Mouse (Mus musculus) neural tube, embryonic 15.5 days (tissue): ENCODE results near the gene Map2. TPM values are rescaled to one million over a fixed set of nuclear protein-coding genes. Genes with fewer than 3 reads are reported as not detected.

Experiments
- ATAC-seq: fragments of 200-750 bp; cut with Nextera tagmentation; 2 replicates; pipeline ENCODE4 v1.8.0; 2017; ENCODE audit warnings: mild to moderate bottlenecking, moderate TSS enrichment, moderate library complexity; ENCODE audit not compliant: low FRiP score
- H3K27ac ChIP-seq: fragments of 300-500 bp; sonication (generic); replicated peaks from 2 replicates; pipeline ENCODE4 v1.5.1; 2015; ENCODE audit warnings: mild to moderate bottlenecking, inconsistent platforms
- H3K27me3 ChIP-seq: fragments of 300-500 bp; sonication (generic); replicated peaks from 2 replicates; pipeline ENCODE4 v1.6.1; 2015; ENCODE audit warnings: inconsistent platforms
- H3K36me3 ChIP-seq: fragments of 300-500 bp; sonication (generic); 2 replicates; pipeline ENCODE4 v1.6.1; 2015; ENCODE audit warnings: inconsistent platforms
- H3K4me1 ChIP-seq: fragments of 300-500 bp; sonication (generic); 2 replicates; pipeline ENCODE4 v1.6.1; 2015; ENCODE audit warnings: inconsistent platforms
- H3K4me2 ChIP-seq: fragments of 300-500 bp; sonication (generic); 2 replicates; pipeline ENCODE4 v1.6.1; 2015; ENCODE audit warnings: inconsistent platforms, mild to moderate bottlenecking, moderate library complexity
- H3K4me3 ChIP-seq: fragments of 300-500 bp; sonication (generic); replicated peaks from 2 replicates; pipeline ENCODE4 v1.5.1; 2015; ENCODE audit warnings: mild to moderate bottlenecking, inconsistent platforms
- H3K9ac ChIP-seq: fragments of 300-500 bp; sonication (generic); replicated peaks from 2 replicates; pipeline ENCODE4 v1.6.1; 2015; ENCODE audit warnings: mild to moderate bottlenecking, inconsistent platforms
- H3K9me3 ChIP-seq: fragments of 300-500 bp; sonication (generic); replicated peaks from 2 replicates; pipeline ENCODE4 v1.6.1; 2016; ENCODE audit warnings: inconsistent platforms
- WGBS: fragments of 180-500 bp; shearing (Covaris S2); methylation state at CpG from one replicate; pipeline ENCODE4 v1.1.7; 2015; ENCODE audit warnings: mixed read lengths; 5-methylcytosine and 5-hydroxymethylcytosine counted together
- polyA plus RNA-seq: library from polyadenylated mRNA; unstranded; fragments of >200 nt; fragmentation: Nextera tagmentation; extraction: Ambion mirVana; gene quantifications from 2 replicates; pipeline ENCODE4 v1.2.1, GENCODE M21; 2015

Gene Map2
- polyA plus RNA-seq, 1 experiment from 2014 or later: 359 TPM

- H3K36me3 ChIP-seq: peaks cover 13% of the 10 kb centered on the region
Measured at GRCm38 (mm10) chr1:66363285-66363684, 188.2 kb downstream of the Map2 start.

GRCm38 (mm10) chr1:66364386-66364785, 189.3 kb downstream of the Map2 start:
- ATAC-seq: no peak
- H3K27me3 ChIP-seq: no peaks in the 10 kb centered on the region
- H3K4me1 ChIP-seq: peaks cover 16% of the 10 kb centered on the region
- H3K9ac ChIP-seq: no peak overlapping the region
- H3K9me3 ChIP-seq: no peaks in the 10 kb centered on the region
- no peak overlapping the region for H3K4me2 ChIP-seq
- H3K27ac ChIP-seq: no peak overlapping the region
- no peak overlapping the region for H3K4me3 ChIP-seq
- 95% methylated on average over 2 of the region's 2 CpGs for WGBS
- H3K36me3 ChIP-seq: peaks cover 14% of the 10 kb centered on the region

More at GRCm38 (mm10) chr1:66363285-66363684, 188.2 kb downstream of the Map2 start:
- Histone ChIP-seq H3K4me2 (no peak overlapping the region), H3K9ac (no peak overlapping the region), H3K4me1 (peaks cover 14% of the 10 kb centered on the region), H3K27ac (peak overlapping the region; percentile 64), H3K27me3 (no peaks in the 10 kb centered on the region), H3K4me3 (no peak overlapping the region), H3K9me3 (no peaks in the 10 kb centered on the region)
- peak; percentile 45 for ATAC-seq
- 34% methylated on average over 9 of the region's 9 CpGs for WGBS

GRCm38 (mm10) chr1:66365600-66365999, 190.5 kb downstream of the Map2 start:
- Histone ChIP-seq H3K4me3 (no peak overlapping the region), H3K36me3 (peaks cover 14% of the 10 kb centered on the region), H3K27ac (no peak overlapping the region), H3K9ac (no peak overlapping the region), H3K27me3 (no peaks in the 10 kb centered on the region), H3K9me3 (no peaks in the 10 kb centered on the region), H3K4me1 (peaks cover 15% of the 10 kb centered on the region), H3K4me2 (no peak overlapping the region)
- WGBS: 64% methylated on average over 4 of the region's 4 CpGs
- ATAC-seq: no peak

DNA sequence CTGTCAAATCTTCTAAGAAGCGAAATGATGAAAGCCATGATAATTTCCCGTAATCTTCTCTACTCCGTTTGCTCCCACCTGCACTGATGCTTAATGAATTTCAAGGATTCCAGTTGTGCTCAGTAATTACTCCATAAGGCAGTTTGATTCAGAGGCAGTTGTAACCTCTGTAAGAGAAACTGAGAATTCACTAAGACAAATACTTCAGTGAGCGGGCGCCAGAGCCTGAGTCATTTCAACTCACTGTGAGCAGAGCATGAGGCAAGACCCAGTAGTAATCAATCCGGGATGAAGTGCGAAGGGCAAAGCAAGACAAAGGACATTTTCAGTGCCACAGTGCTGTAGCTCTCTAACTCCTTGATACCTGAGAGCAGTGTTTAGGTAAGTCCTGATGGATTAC, 194.4 kb downstream of the Map2 start:
- no peak for ATAC-seq
- H3K27me3 ChIP-seq: no peaks in the 10 kb centered on the region
- H3K27ac ChIP-seq: no peak overlapping the region
- H3K9me3 ChIP-seq: no peaks in the 10 kb centered on the region
- WGBS: 69% methylated on average over 7 of the region's 7 CpGs
- peaks cover 11% of the 10 kb centered on the region for H3K36me3 ChIP-seq
- no peak overlapping the region for H3K9ac ChIP-seq
- H3K4me2 ChIP-seq: no peak overlapping the region
- H3K4me1 ChIP-seq: peaks cover 7% of the 10 kb centered on the region; the same call in 1 of the 2 replicates
- H3K4me3 ChIP-seq: no peak overlapping the region

GRCm38 (mm10) chr1:66371371-66371770, 196.3 kb downstream of the Map2 start:
- ATAC-seq: no peak
- H3K4me1 ChIP-seq: peaks cover 7% of the 10 kb centered on the region; the same call in 1 of the 2 replicates
- no peaks in the 10 kb centered on the region for H3K27me3 ChIP-seq
- H3K27ac ChIP-seq: no peak overlapping the region
- H3K36me3 ChIP-seq: peaks cover 8% of the 10 kb centered on the region
- no peak overlapping the region for H3K9ac ChIP-seq
- H3K9me3 ChIP-seq: no peaks in the 10 kb centered on the region
- no peak overlapping the region for H3K4me3 ChIP-seq
- 70% methylated on average over 2 of the region's 2 CpGs for WGBS
- no peak overlapping the region for H3K4me2 ChIP-seq

DNA sequence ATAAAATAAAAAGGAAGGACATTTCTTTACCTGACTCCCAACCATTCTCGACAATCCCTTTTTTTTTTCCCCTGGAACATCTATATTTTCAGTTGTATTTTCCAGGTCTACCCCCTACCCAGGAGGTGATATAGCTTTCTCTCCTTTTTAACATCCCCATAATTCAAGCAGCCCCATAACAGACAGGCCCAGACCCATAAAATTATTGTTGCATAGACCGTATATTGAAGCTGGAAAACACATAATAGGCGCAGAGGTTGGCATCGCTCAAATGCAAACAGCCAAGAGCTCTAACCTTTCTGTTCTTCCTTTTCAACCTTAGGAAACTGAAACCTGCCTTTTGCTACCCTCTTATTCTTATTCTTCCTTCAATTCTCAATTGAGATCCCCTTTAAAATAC, 211.2 kb downstream of the Map2 start:
- Histone ChIP-seq H3K9me3 (no peaks in the 10 kb centered on the region), H3K9ac (peak overlapping the region; percentile 49; the same call in 1 of the 2 replicates), H3K27ac (peak overlapping the region; percentile 88), H3K27me3 (no peaks in the 10 kb centered on the region), H3K4me2 (peak overlapping the region; percentile 55), H3K4me3 (peak overlapping the region; percentile 41), H3K4me1 (peaks cover 33% of the 10 kb centered on the region), H3K36me3 (0 out of 2 replicates have a peak, but pooled peaks cover 3% of the 10 kb centered on the region)
- 14% methylated on average over 4 of the region's 4 CpGs for WGBS
- ATAC-seq: peak; percentile 26

DNA sequence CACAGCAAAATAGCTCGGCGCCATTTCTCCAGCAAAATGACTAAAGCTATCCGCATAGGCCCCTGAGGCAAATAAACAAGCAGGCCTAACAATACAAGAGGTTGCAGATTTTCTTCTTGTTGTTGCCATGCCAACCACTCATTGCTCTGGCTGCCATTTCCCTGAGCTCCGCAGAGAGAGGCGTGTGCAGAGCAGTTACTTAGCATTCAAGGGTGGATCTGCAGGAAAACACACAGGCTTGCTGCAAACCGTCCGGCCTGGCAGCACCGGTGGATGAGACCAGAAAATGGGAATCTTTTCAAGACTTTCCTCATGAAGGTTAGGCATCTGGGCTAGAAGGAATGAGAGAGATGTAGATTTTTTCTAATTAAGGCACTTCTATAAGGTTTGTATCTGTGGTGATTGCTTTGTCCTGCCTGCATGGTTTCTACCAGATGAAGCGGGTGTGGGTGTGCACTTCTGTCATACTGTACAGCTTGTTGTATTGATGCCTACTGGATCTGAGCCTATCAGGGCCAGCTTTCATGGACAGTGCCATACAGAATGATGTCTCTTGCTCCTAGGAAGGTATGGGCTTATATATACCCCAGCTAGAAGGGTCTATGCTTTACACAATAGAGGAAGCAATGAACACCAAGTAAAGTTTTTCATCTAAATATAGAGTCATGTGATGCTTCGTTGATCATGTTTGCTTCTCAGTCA, 211.8 kb downstream of the Map2 start:
- Histone ChIP-seq H3K4me1 (peaks cover 33% of the 10 kb centered on the region), H3K27ac (peak overlapping the region; percentile 88), H3K36me3 (0 out of 2 replicates have a peak, but pooled peaks cover 3% of the 10 kb centered on the region), H3K9ac (peak overlapping the region; percentile 49), H3K27me3 (no peaks in the 10 kb centered on the region), H3K4me3 (peak overlapping the region; percentile 41), H3K4me2 (peak overlapping the region; percentile 55), H3K9me3 (no peaks in the 10 kb centered on the region)
- ATAC-seq: peak; percentile 95
- WGBS: 11% methylated on average over 10 of the region's 10 CpGs

DNA sequence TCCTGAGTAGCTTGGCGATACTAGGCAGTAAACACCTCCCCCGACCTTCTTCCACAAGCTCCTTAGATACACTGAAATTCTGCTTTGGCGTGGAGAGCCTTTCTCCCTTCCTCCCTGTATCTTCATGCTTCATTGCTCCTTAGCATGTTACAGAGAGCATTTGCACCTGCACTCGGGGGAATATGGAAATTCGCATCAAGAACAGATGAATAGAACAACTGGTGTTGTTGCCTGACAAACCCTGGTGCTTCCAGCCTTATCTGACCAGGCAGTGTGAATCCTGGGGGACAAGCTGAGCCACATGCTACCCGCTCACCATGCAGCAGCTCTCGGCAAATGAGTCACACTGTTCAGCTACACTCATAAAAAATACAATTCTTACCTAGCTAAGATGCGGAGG, 213.5 kb downstream of the Map2 start:
- Histone ChIP-seq H3K9ac (no peak overlapping the region), H3K36me3 (no peaks in the 10 kb centered on the region), H3K27ac (peak overlapping the region; percentile 79), H3K4me2 (peak overlapping the region; percentile 51), H3K9me3 (no peaks in the 10 kb centered on the region), H3K4me1 (peaks cover 33% of the 10 kb centered on the region), H3K4me3 (peak overlapping the region; percentile 33), H3K27me3 (no peaks in the 10 kb centered on the region)
- no peak for ATAC-seq
- WGBS: 13% methylated on average over 8 of the region's 8 CpGs

- no peak overlapping the region for H3K9ac ChIP-seq
- H3K27ac ChIP-seq: peak overlapping the region; percentile 29
- peak overlapping the region; percentile 5; the same call in 1 of the 2 replicates for H3K4me2 ChIP-seq
- 10% methylated on average over 8 of the region's 8 CpGs for WGBS
- no peak; the same call in 1 of the 2 replicates for ATAC-seq
- no peak overlapping the region for H3K4me3 ChIP-seq
- no peaks in the 10 kb centered on the region for H3K27me3 ChIP-seq
- H3K4me1 ChIP-seq: peaks cover 18% of the 10 kb centered on the region
- peaks cover 7% of the 10 kb centered on the region; the same call in 1 of the 2 replicates for H3K36me3 ChIP-seq
- no peaks in the 10 kb centered on the region for H3K9me3 ChIP-seq
Measured at GRCm38 (mm10) chr1:66394944-66395637, 220.0 kb downstream of the Map2 start.

DNA sequence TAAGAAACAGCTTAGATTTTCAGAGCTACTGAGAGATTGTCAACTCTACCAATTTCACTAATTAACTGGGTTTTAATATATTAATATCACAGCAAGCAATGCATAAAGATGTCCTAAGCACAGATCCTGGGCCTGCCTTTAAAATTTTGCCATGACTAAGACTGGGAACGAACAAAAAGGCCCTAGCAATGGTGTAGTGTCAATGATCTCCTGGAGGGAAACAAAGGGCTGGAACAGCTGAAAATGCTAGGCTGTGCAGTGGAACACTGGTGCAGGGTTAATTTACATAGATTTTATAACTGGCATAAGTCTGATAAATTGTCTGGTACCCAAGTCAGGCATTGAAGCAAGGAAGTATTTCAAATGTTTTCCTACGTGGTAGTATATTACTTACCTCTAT, 220.8 kb downstream of the Map2 start:
- 31% methylated on average over 2 of the region's 2 CpGs for WGBS

GRCm38 (mm10) chr1:66401902-66402301, 226.8 kb downstream of the Map2 start:
- Histone ChIP-seq H3K36me3 (peaks cover 42% of the 10 kb centered on the region), H3K4me1 (no peaks in the 10 kb centered on the region), H3K4me3 (no peak overlapping the region), H3K27ac (0 out of 2 replicates have a peak overlapping the region, but pooled peaks have one; percentile 8), H3K9ac (no peak overlapping the region), H3K4me2 (no peak overlapping the region), H3K27me3 (no peaks in the 10 kb centered on the region), H3K9me3 (no peaks in the 10 kb centered on the region)
- 24% methylated on average over 9 of the region's 9 CpGs for WGBS
- ATAC-seq: no peak

More for the DNA sequence above, 220.8 kb downstream of the Map2 start:
- H3K9me3 ChIP-seq: no peaks in the 10 kb centered on the region
- no peak overlapping the region for H3K9ac ChIP-seq
- ATAC-seq: no peak
- no peak overlapping the region for H3K4me3 ChIP-seq
- peak overlapping the region; percentile 29 for H3K27ac ChIP-seq
- H3K4me2 ChIP-seq: 0 out of 2 replicates have a peak overlapping the region, but pooled peaks have one; percentile 5
- peaks cover 9% of the 10 kb centered on the region; the same call in 1 of the 2 replicates for H3K36me3 ChIP-seq
- peaks cover 18% of the 10 kb centered on the region for H3K4me1 ChIP-seq
- no peaks in the 10 kb centered on the region for H3K27me3 ChIP-seq
